Mouse (Mus musculus): ENCODE measurements around the gene Igtp.
"Not testable (repeated sequence)": the region's sequence is repeated elsewhere in the genome, so short reads cannot be mapped to it uniquely, and the experiment has no call there.

The Igtp gene

GRCm38 (mm10) chr11:58199229-58200037, at the start of gene Igtp, which contains the start of gene Irgm2:
TSS of gene Igtp (plus strand) at chr11:58199556.
TSS of gene Irgm2 (plus strand) at chr11:58199618.
- DNase-seq (ENCODE audit: low read depth, low spot score), result not testable (repeated sequence)

DNA sequence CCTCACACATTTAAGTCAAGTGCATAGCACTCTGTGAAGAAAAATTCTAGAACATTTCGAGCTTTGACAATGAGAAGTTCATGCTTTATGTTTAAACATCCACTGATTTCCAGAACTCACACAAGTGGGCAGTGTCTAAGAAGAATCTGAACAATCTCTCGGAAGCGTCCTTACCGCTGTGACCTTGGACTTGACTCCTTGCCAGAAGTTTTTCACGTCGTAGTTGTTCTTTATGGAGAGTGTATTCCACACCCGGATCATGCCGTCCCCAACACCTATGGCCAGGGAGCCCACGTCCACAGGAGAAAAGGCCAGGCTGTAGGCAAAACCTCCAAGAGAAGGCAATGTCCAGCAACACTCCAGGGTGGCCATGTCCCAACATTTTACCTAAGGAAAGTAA, 43.9 kb upstream of the Igtp start:
- no peak for DNase-seq (ENCODE audit: low read depth, low spot score)

DNA sequence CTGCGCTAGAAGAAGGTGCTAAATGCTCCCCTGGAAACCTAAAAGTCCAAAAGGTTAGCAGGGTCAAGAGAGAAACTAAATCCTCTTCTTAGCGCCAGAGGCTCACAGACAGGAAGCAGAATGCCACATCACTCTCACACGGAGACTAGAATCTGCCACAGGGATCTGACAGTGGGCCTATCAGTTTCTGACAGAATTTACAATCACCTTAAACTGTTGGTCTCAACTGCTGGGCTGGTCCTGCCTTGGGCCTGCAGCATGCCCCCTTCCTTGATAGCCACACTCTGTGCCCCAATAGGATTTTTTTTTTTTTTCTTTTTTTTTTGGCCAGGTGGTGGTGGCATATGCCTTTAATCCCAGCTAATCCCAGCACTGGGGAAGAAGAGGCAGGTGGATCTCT, 42.5 kb upstream of the Igtp start:
- DNase-seq (ENCODE audit: low read depth, low spot score), result no peak

DNA sequence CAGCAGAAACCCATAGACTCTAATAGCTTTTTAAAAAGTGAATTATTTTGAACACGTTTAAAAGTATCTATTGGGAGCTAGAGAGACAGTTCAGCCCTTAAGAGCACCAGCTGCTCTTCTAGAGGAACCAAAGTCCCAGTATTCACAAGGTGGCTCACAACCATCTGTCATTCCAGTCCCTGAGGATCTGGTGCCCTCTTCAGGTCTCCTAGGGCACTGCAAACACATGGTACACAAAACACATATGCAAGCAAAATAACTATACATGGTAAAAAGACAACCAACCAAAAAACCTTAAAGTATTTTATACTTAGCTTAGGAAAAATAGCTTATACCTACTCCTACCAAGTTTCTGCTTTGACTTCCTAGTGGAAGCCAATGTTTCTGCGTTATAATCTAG, 34.3 kb upstream of the Igtp start:
- DNase-seq (ENCODE audit: low read depth, low spot score), result peak; percentile 71

DNA sequence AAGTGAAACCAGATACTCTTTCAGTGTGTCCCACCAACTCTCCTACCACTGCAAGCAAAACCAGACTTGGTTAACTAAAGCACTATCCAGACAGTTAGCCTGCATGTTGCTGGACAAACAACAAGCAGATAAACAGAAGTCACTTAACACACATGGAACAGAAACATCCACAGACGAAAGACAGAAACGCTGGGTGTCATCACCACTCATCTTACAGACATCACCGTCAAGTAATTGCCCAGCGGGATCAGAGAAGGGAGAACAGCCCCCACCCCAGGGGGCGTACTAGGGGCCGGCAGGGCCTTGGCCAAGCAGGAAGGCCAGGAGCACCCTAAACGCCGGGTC, 31.6 kb upstream of the Igtp start:
- DNase-seq (ENCODE audit: low read depth, low spot score), result no peak

DNA sequence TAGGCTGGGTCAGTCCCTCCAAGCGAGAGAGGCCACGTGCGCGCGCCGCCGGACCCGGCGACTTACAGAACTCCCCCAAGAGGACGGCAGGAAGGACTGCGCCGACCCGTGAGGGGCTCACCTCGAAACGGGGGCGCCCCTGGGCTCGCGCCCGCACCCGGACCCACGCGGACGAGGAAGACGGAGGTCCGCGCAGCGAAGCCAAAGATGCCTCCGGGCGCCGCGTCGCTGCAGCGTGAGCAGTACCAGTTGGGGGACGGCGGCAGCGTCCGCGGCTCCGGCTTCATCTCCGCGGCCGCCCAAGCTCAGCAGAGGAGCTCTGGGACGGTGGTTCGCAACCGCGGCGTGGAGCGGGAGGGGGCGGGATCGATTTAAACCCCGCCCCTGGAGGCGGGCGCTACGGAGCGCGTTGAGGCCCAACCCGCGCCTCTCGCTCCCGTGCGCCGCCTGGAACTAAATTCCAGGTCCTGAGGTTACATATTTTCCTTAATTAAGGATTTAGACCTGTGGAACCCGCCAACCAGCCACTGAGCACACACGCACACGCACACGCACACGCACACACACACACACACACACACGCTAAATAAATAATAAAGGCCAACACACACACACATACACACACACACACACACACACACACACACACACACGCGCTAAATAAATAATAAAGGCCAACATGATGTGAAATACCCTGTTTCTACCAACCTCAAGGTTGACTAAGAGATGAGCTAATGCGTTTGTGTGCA, 31.0 kb upstream of the Igtp start, which contains the start of gene Gemin5:
Gene Gemin5 (minus strand): TSS at position 373 of the 749 bp plus-strand sequence.
- peak; percentile 95 for DNase-seq (ENCODE audit: low read depth, low spot score)

DNA sequence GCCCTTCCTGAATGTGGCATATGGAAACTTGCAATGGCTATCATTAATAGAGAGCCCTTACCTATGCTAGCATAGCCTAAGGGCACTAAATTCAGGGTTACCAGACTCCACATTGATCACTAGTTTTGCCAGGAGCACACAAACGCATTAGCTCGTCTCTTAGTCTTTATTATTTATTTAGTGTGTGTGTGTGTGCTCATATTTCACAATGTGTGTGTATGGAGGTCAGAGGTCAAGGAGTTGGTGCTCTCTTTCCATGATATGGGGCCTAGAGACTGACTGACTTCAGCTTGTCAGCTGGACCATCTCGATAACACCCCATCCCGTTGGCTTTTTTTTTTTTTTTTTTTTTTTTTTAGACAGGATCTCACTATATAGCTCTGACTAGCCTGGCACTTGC, 29.7 kb upstream of the Igtp start:
- no peak for DNase-seq (ENCODE audit: low read depth, low spot score)

DNA sequence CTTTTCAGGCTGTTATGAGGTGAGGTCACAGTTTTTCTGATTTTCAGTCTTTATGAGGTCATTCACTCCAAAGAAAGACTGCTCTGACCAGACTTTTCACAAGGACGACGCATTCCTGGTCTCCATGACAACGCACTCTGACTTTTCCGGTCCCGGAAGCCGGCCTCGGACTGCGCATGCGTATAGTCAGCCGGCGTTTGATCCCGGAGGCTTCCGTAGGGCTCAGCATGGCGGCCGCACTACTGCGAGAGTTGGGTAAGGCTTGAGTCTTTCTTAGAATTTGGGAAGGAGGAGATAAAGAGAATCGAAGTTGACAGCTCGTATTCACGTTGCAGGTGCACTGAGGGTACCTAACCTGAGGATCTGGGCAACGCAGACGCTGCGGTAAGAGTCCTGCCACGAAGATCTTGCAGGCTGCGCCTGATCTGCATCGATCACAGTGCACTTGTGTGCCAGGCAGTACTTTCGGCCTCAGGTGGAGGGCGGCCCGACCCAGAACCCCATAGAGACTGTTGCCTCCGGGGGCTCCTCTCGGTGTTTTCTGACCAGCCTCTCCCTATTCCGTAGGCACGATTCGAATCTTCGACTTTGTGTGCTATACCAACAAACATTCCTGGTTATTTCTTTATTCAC, 27.8 kb upstream of the Igtp start, which contains the start of gene Mrpl22:
Gene Mrpl22 (plus strand): TSS at position 203 of the 633 bp plus-strand sequence.
- DNase-seq (ENCODE audit: low read depth, low spot score), result peak; percentile 99

- DNase-seq (ENCODE audit: low read depth, low spot score), result peak; percentile 90
Measured at GRCm38 (mm10) chr11:58179563-58179962, 19.8 kb upstream of the Igtp start.

GRCm38 (mm10) chr11:58179986-58180385, 19.4 kb upstream of the Igtp start:
- not testable (repeated sequence) for DNase-seq (ENCODE audit: low read depth, low spot score)

GRCm38 (mm10) chr11:58180756-58181155, 18.6 kb upstream of the Igtp start:
- no peak for DNase-seq (ENCODE audit: low read depth, low spot score)

DNA sequence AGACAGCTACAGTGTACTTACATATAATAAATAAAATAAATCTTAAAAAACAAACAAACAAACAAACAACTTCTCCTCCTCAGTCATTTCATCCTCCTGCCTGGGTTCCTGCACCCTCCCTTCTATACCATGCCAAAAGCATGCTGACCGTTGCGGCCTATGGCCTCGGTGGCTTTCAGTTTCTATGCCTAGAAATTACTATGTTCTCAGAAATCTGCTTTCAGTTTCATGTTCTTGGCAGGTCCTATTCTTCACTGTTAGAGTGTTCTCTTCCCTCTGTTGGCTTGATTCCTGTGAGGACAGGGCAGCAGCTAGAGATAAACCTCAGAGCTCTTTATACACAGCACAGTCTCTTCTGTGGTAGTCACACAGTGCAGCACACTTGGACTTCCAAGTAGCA, 15.8 kb upstream of the Igtp start:
- no peak for DNase-seq (ENCODE audit: low read depth, low spot score)

DNA sequence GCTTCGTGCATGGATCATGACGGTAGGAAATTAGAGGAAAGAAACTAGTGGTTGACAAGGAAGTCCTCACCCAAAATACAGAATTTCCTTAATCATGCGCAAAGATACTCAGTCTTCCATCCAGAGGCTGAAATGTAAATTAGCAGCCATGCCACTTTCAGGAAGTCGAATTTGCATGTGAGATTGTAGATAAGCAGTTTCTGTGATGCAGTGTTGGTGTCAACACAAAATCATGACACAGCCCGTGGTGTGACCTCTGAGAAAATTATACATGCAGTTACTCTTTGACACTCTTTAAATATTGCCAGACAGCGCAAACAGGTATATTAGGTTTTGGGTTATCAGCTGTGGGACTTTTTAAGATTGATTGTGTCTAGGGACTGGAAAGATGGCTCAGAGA, 9.7 kb upstream of the Igtp start:
- no peak for DNase-seq (ENCODE audit: low read depth, low spot score)

DNA sequence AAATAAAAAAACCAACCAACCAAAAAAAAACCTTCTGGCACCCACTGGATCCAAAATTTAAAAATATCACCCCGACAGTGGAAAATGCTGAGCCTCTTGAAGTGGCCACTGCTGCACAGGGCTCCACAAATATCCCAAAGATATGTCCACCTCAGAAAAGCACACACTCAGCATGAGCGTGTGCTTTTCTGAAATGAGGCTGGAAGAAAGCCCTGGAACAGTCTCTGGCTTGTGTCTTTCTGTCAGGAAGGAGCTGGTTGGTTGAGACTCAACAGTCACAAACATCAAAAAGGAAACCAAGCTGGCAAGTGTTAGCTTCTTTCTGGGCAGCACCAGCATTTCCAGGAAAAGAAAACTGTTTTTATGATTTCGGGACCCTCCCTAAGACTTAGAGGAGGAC, 6.0 kb upstream of the Igtp start:
- DNase-seq (ENCODE audit: low read depth, low spot score), result no peak

DNA sequence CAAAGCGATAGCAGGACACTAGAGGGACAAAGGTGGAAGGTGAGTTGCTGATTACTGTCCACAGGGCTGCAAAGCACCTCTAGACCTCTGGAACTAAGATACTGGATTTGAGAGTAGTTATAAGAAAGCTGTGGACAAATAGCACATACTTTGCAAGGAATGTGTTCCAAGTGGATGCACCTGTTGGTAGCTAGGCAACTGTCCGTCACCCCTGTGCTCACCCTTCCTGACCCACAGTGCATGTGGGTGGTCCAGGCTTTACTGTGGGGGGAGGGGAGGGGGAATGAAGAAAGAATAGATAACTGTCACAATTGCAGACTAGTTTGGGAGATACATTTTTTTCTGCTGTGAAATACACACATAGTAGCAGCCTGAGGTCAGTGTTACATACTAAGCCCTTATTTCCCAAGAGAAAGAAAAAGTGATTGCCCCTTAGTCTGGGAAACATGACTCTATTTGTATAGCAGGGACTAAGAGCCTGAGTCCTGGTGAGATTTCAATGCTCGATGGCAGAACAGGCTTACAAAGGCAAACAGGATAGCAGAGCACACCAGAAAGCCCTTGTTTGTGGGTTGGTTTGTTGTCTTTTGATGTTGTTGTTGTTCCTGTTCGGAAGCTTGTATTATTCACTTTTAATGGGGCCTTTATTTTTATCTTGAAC, 5.4 kb upstream of the Igtp start:
- DNase-seq (ENCODE audit: low read depth, low spot score), result no peak

DNA sequence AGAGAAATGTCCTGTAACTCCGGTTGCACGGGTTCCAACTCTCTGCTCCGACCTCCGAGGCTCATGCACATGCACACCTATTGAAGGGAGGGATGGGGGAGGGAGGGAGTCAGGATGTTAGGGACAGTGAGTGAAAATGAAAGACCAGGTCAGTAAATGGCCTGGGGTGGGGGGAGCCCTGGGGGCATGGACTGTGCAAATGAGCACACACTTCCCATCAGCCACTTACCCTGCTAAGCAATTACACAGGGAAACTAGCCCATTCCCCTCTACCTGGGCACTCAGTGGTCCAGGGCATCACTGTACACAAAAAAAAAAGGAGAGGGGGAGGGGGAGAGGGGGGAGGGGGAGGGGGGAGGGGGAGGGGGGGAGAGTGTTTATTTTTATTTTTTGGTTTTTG, 693 bp upstream of the Igtp start:
- no peak for DNase-seq (ENCODE audit: low read depth, low spot score)

DNA sequence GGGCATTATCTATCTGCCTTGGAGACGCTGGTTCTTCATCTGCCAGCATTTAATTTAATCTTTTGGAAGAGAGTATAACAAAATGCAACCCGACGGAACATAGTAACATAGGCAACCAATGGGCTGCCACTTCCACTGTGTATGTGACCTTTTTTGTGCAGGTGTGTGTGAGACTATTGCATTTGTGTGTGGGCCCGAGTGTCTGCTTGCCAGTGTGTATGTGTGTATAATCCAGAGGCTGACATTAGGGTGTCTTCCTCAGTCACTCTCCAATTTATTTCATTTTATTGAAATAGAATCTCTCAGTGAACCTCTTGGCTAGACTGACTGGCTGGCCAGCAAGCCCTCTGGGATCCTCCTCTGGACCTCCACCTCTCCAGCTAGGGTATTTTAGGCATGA, 870 bp downstream of the Igtp start:
- DNase-seq (ENCODE audit: low read depth, low spot score), result no peak

DNA sequence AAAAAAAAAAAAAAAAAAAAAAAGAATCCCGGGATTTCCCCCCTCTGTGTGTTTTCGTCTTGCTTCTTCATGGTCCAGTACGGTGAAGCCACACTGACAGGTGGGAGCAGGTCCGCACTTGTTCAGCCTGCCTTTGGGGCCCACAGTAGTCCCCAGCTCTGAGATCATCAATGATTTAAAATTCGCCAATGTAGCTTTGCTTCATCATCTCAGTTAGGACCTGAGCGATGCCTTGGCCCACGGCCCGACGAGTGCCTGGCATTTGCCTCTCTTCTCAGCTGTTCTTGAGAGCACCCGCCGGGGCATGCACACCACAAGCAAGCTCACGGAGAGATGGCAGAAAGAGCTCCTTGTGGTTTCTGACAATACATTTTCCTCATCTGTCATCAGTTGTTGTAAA, 1.7 kb downstream of the Igtp start:
- no peak for DNase-seq (ENCODE audit: low read depth, low spot score)

DNA sequence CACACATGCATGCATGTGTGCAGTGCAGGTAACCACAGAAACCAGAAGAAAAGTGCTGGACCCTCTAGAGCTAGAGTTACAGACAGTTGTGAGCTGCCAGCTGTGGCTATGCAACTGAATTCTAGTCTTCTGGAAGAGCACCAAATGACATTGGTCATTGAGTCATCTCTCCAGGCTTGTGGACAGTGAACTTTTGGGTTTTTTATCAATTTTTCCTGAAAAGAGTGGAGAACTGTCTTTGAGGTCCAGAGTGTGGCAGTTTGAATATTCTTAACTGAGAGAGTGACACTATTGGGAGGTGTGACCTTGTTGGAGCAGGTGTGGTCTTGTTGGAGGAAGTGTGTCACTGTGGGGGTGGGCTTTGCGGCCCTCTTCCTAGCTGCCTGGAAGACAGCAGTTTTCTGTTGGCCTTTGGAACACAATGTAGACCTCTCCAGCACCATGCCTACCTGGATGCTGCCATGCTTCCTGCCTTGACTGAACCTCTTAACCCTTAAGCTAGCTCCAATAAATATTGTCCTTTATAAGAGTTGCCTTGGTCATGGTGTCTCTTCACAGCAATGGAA, 11.0 kb downstream of the Igtp start:
- DNase-seq (ENCODE audit: low read depth, low spot score), result no peak

DNA sequence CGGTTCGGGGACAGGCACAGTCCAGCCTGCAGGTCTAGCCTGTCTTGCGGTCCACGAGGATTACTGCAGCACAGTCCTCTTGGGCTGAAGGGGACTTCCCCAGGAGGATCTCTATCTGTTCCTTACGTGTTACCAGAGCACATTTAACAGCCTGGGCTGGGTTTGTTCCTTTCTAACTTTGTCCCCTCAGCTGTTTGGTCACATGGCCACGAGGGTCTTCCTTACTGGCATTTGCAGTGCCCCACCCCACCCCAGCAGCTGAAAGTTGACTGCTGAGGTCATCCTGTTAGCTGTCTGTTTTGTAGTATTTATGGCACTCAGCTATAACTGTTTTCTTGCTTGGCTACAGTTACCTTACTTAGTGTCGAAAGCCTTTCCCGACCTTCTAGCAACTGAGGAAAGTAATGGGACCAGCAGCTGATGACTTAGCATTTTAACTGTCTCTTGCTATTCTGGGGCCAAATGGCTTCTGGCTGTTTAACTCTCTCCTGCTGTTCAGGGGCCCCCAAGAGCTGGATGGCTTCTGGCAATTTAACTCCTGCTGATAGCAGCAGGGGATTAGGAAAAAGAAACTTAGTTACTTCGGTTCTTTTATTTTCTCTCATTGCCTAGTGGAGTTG, 11.8 kb downstream of the Igtp start:
- peak; percentile 28 for DNase-seq (ENCODE audit: low read depth, low spot score)

- no peak for DNase-seq (ENCODE audit: low read depth, low spot score)
Measured at GRCm38 (mm10) chr11:58211682-58212067, 12.3 kb downstream of the Igtp start.
